Mouse (Mus musculus) liver, adult 2 months (tissue): Measurements from ENCODE around the gene Relt. TPM values are rescaled to one million over a fixed set of nuclear protein-coding genes. Genes with fewer than 3 reads are reported as not detected.

ENCODE experiments used
- DNase-seq: peaks from one replicate; pipeline ENCODE4 v3.0.0-alpha.2; 2011; ENCODE audit warnings: low read depth, low spot score; ENCODE audit errors: extremely low read depth
- H3K27ac ChIP-seq: fragments of 200-500 bp; replicated peaks from 2 replicates; pipeline ENCODE4 v1.5.1; 2012; ENCODE audit warnings: low read depth, mild to moderate bottlenecking, control low read depth, inconsistent platforms, low read length; ENCODE audit not compliant: insufficient read depth
- H3K27me3 ChIP-seq: fragments of 200-500 bp; 2 replicates; pipeline ENCODE4 v1.6.1; 2012; ENCODE audit warnings: mild to moderate bottlenecking, moderate library complexity, low read length, inconsistent platforms; ENCODE audit not compliant: control insufficient read depth, insufficient read depth
- H3K36me3 ChIP-seq: fragments of 200-500 bp; 2 replicates; pipeline ENCODE4 v1.6.1; 2012; ENCODE audit warnings: low read length, inconsistent platforms; ENCODE audit not compliant: control insufficient read depth, insufficient read depth
- H3K4me1 ChIP-seq: fragments of 200-500 bp; 2 replicates; pipeline ENCODE4 v1.6.1; 2011; ENCODE audit warnings: low read length; ENCODE audit not compliant: control insufficient read depth, insufficient read depth
- H3K4me3 ChIP-seq: fragments of 200-500 bp; 2 replicates; pipeline ENCODE4 v1.5.1; 2011; ENCODE audit warnings: low read depth, mild to moderate bottlenecking, control low read depth, low read length, moderate library complexity; ENCODE audit not compliant: insufficient read depth
- H3K79me2 ChIP-seq: fragments of 200-500 bp; 2 replicates; pipeline ENCODE4 v1.6.1; 2012; ENCODE audit warnings: inconsistent platforms, mild to moderate bottlenecking, low read length, moderate library complexity; ENCODE audit not compliant: control insufficient read depth, insufficient read depth
- H3K9ac ChIP-seq: fragments of 200-500 bp; 2 replicates; pipeline ENCODE4 v1.6.1; 2012; ENCODE audit warnings: low read depth, mild to moderate bottlenecking, control low read depth, inconsistent platforms, low read length
- CTCF ChIP-seq: fragments of 200-500 bp; IDR thresholded peaks from 2 replicates; pipeline ENCODE4 v1.5.1; 2011; ENCODE audit warnings: low read depth, low read length, control low read depth
- POLR2A ChIP-seq: fragments of 200-500 bp; IDR thresholded peaks from 2 replicates; pipeline ENCODE4 v1.6.1; 2011; ENCODE audit warnings: low read length, control low read depth; ENCODE audit not compliant: insufficient read depth; ENCODE audit errors: extremely low read depth
- WGBS: fragments of 180-500 bp; shearing (Covaris S2); methylation state at CpG from one replicate; pipeline ENCODE4 v1.1.7; 2018; 5-methylcytosine and 5-hydroxymethylcytosine counted together
- polyA plus RNA-seq: library from polyadenylated mRNA; depleted of rRNA; stranded (reverse); fragments of >200 nt; gene quantifications from 2 replicates; pipeline ENCODE4 v1.2.3, GENCODE M21; 2012
- total RNA-seq: library from RNA; depleted of rRNA; stranded (reverse); fragments of >200 nt; gene quantifications from 2 replicates; pipeline ENCODE4 v1.2.3, GENCODE M21; 2014

The Relt gene
- total and polyA plus RNA-seq, 2 experiments, result 0.37 to 1.0 TPM

- H3K27ac ChIP-seq, result no peak overlapping the region
- H3K4me1 ChIP-seq, result peaks cover 2% of the 10 kb centered on the region; the same call in 1 of the 2 replicates
- DNase-seq, result no peak
- no peaks in the 10 kb centered on the region for H3K36me3 ChIP-seq
- 94% methylated on average over 5 of the region's 5 CpGs for WGBS
- H3K9ac ChIP-seq, result no peak overlapping the region
- H3K27me3 ChIP-seq, result no peaks in the 10 kb centered on the region
- TF ChIP-seq CTCF (no peak), POLR2A (no peak)
- no peak overlapping the region for H3K4me3 ChIP-seq
- H3K79me2 ChIP-seq, result no peaks in the 10 kb centered on the region
These were observed 2.0 kb downstream of the Relt start for GRCm38 (mm10) chr7:100861209-100861608.

GRCm38 (mm10) chr7:100860450-100860849 is 2.8 kb downstream of the Relt start:
- WGBS, result 91% methylated on average over 3 of the region's 3 CpGs
- H3K4me3 ChIP-seq, result no peak overlapping the region
- H3K79me2 ChIP-seq, result no peaks in the 10 kb centered on the region
- no peaks in the 10 kb centered on the region for H3K36me3 ChIP-seq
- TF ChIP-seq POLR2A (no peak), CTCF (no peak)
- H3K27me3 ChIP-seq, result no peaks in the 10 kb centered on the region
- no peak overlapping the region for H3K27ac ChIP-seq
- peaks cover 2% of the 10 kb centered on the region; the same call in 1 of the 2 replicates for H3K4me1 ChIP-seq
- no peak overlapping the region for H3K9ac ChIP-seq
- no peak for DNase-seq

- Histone ChIP-seq H3K36me3 (no peaks in the 10 kb centered on the region), H3K4me3 (no peak overlapping the region), H3K9ac (no peak overlapping the region), H3K27me3 (no peaks in the 10 kb centered on the region), H3K27ac (no peak overlapping the region), H3K79me2 (no peaks in the 10 kb centered on the region), H3K4me1 (no peaks in the 10 kb centered on the region; the same call in 1 of the 2 replicates)
- WGBS, result 78% methylated on average over 5 of the region's 5 CpGs
- peak; percentile 35 for DNase-seq
- TF ChIP-seq CTCF (no peak), POLR2A (no peak)
These were observed 7.3 kb downstream of the Relt start for GRCm38 (mm10) chr7:100855795-100856573.

GRCm38 (mm10) chr7:100855300-100855699 is 7.9 kb downstream of the Relt start:
- H3K27ac ChIP-seq, result 0 out of 2 replicates have a peak overlapping the region, but pooled peaks have one; percentile 13
- TF ChIP-seq POLR2A (no peak), CTCF (no peak)
- no peak overlapping the region for H3K4me3 ChIP-seq
- H3K9ac ChIP-seq, result no peak overlapping the region
- no peaks in the 10 kb centered on the region for H3K36me3 ChIP-seq
- no peak for DNase-seq
- 65% methylated on average over 4 of the region's 4 CpGs for WGBS
- no peaks in the 10 kb centered on the region; the same call in 1 of the 2 replicates for H3K4me1 ChIP-seq
- H3K79me2 ChIP-seq, result no peaks in the 10 kb centered on the region
- H3K27me3 ChIP-seq, result no peaks in the 10 kb centered on the region

- 93% methylated on average over 5 of the region's 5 CpGs for WGBS
- no peak overlapping the region for H3K27ac ChIP-seq
- H3K9ac ChIP-seq, result no peak overlapping the region
- H3K79me2 ChIP-seq, result no peaks in the 10 kb centered on the region
- no peak for TF ChIP-seq POLR2A
- no peak for TF ChIP-seq CTCF
- no peaks in the 10 kb centered on the region for H3K27me3 ChIP-seq
- H3K4me3 ChIP-seq, result no peak overlapping the region
- no peaks in the 10 kb centered on the region; the same call in 1 of the 2 replicates for H3K4me1 ChIP-seq
- H3K36me3 ChIP-seq, result no peaks in the 10 kb centered on the region
- DNase-seq, result no peak
These were observed 8.4 kb downstream of the Relt start for GRCm38 (mm10) chr7:100854861-100855260.

GRCm38 (mm10) chr7:100854137-100854814 is 9.0 kb downstream of the Relt start:
- no peak for DNase-seq
- Histone ChIP-seq H3K4me3 (no peak overlapping the region), H3K27me3 (no peaks in the 10 kb centered on the region), H3K27ac (no peak overlapping the region), H3K9ac (no peak overlapping the region), H3K4me1 (no peaks in the 10 kb centered on the region; the same call in 1 of the 2 replicates), H3K79me2 (no peaks in the 10 kb centered on the region), H3K36me3 (no peaks in the 10 kb centered on the region)
- 78% methylated on average over 6 of the region's 6 CpGs for WGBS
- TF ChIP-seq CTCF (no peak), POLR2A (no peak)
